Mouse (Mus musculus) 3T3-L1 (cell line): Measurements from ENCODE around the gene Pmel.
"Not testable (repeated sequence)": the region's sequence is repeated elsewhere in the genome, so short reads cannot be mapped to it uniquely, and the experiment has no call there.

ENCODE experiments used
- DNase-seq: peaks from one replicate; pipeline ENCODE4 v3.0.0-alpha.2; 2015; ENCODE audit warnings: low read depth, low spot score

Pmel gene

DNA sequence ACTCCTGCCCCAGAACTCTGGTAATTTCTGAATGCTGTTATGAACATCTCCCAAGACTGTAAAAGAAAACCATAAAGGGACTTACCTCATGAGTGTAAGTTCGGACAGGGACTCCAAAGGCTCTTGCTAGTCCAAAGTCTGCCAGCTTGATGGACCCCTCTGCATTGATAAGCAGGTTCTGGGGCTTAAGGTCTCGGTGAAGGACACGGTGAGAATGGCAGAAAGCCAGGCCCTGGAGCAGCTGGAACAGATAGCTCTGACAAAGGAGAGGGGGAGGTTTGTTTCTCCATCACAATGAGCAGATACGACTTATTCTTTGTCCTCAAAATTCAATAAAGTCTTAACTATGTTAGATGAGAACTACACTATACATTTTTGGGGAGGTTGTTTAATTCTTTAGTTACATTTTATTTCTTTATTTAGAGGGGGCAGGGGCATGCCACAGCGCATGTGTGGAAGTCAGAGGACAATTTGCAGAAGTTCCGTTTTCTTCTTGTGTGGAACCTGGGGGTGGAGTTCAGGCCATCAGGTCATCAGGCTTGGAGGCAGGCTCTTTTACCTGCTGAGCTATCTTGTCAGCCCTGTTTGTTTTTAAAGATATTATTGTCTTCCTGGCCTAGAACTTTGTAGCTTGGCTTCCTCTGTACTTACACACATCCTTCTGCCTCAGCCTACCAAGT lies 1.5 kb upstream of the Pmel start:
- no peak for DNase-seq

DNA sequence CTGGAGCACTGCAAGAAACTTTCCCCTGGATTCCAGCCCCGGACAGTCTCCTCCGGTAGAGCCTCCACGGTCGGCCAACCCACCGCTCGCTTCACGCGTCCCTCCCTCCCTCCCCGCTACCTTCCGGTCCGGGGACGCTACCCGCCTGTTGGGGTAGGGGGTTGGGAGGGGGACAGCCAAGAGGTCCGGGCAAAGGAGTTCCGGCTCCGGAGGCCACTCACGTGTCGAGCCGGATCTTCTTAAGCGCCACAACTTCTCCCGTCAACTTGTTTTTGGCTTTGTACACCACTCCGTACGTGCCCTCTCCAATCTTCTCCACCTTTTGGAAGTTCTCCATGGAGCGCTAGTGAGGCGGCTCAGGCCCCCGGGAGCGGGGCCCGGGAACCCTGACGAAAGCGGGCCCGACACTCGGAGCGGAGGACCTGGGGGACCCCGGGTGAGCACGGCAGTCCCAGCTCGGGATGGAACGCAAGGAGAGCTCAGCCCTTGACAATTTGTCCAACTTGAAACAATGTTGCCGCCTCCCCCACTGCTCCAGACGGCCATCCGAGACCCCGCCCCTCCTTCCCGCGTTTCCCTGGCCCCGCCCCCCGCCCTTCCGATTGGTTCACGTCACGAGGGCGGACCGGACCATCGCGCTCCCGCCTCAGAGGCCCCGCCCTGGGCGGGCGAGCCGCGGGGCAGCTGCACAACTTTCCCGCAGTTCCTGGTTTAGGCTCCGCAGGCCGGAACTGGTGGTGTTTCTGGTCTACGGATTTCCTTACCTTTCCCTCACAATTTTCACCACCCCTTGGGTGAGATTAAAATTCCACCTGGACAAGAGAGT lies 709 bp downstream of the Pmel start, which contains the start of gene Cdk2:
Gene Cdk2 (minus strand): TSS at position 541 of the 826 bp plus-strand sequence.
- DNase-seq = peak; percentile 84

DNA sequence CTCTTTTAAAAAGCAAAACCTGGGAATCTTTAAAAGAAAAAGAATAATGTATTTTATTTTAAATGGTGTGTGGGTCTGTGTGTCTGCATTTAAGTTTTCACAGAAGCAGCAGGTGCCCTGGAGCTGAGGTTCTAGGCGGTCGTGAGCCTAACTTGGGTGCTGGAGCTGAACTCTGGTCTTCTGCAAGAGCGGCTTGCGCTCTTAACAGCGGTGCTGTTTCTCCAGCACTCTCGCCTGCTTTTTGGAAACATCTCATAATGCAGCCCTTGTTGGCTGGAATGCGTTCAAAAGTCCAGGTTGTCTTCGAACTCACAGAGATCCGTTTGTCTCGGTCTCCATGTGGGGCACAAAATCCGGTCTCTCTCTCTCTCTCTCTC lies 1.3 kb downstream of the Pmel start:
- DNase-seq = no peak

DNA sequence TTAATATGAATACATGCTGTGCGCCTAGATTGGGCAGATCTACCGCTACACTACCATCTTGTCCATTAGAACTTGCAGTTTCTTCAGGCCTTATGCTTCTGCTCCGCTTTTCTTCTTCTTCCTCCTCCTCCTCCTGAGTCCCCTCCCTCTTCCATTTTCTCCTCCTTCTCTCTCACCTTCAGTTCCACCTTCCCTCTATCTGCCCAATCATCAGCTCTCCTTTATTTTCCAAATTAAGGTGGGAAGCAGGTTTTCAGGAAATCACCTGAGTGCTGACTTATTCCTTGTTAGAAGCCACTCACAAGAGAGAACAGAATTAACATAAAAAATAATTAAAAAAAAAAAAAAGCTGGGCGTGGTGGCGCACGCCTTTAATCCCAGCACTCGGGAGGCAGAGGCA lies 7.3 kb downstream of the Pmel start:
- DNase-seq = not testable (repeated sequence)

DNA sequence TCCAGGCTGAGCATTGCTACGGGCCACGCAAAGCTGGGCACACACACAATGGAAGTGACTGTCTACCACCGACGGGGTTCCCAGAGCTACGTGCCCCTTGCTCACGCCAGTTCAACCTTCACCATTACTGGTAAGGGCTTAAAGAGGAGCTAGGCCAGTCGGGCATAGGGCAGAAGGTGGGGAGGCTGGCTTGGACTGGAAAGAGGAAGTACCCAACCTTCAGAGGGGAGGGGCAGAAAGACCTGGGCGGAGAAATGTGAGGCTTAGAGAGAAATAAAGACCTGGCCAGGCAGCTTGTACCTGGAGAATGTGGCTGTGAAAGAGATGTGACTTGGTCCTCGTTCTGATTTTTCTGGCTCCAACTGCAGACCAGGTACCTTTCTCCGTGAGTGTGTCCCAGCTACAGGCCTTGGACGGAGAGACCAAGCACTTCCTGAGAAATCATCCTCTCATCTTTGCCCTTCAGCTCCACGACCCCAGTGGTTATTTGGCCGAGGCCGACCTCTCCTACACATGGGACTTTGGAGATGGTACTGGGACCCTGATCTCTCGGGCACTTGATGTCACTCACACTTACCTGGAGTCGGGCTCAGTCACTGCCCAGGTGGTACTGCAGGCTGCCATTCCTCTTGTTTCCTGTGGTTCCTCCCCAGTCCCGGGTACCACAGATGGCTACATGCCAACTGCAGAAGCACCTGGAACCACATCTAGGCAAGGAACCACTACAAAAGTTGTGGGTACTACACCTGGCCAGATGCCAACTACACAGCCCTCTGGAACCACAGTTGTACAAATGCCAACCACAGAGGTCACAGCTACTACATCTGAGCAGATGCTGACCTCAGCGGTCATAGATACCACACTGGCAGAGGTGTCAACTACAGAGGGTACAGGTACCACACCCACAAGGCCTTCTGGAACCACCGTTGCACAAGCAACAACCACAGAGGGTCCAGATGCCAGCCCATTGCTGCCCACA lies 11.9 kb downstream of the Pmel start:
- no peak for DNase-seq

DNA sequence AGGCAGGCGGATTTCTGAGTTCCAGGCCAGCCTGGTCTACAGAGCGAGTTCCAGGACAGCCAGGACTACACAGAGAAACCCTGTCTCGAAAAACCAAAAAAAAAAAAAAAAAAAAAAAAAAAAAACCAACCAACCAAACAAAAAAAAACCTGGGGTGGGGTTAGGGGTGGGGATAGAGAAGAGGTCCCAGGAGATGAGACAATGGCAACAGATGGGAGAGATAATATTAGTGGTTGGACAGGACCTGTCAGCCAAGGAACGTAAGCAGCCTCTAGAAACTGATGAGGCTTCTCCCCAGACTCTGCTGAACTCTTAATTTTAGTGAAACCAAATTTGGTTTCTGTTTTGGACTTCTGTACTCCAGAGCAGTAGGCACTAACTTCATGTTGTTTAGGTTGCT lies 21.5 kb downstream of the Pmel start:
- DNase-seq = not testable (repeated sequence)

DNA sequence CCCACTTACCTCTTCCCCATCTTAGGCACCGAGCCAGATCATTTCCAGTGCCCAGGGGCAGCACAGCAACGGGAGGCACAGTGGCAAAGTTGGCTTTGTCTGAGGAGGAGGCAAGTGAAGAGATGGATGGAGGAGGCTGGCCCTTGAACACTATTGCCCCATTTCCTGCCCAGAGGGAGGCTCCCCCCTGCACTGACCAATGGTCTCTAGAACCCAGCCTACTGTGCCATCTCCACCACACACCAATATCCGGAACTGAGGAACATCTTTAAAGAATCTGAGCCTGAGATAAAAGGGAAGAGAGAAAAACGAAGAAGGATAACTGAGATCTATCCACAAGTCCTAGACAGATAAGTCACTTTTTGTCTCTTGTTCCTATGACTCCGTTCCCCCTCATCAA lies 24.1 kb downstream of the Pmel start:
- DNase-seq = no peak

DNA sequence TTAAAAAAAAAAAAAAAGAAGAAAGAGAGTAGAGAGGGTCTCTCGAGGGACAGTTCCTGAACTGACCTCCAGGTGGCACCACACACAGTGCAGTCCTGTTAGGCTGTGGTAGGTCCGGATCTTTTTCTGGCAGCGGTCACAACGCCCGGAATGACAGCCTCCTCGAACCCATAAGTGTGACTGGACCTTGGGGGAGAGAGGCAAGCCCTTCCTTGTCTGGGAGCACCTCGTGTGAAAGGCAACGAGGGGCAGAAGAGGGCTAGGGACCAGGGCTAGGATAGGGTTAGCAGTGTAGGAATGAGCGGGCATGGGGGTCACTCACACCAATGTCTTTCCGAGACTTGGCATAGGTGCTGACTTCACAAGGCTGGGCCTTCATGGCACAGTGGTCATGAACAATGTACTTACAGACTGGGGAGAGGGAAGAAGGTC lies 27.0 kb downstream of the Pmel start:
- DNase-seq = peak; percentile 84

DNA sequence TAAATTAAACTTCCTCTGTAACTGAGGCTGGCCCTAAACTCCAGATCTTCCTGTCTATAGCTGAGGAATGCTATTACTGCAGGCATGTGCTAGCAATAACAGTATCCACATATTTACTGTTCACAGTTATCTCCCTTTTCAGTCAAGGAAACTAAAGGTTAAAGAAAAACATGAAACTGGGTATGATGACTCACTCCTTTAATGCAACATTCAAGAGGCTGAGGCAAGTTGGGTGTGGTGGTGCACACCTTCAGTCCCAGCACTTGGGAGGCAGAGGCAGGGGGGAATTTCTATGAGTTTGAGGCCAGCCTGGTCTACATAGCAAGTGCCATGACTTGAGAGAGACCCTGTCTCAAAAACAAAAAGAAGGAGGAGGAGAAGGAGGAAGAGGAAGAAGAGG lies 28.0 kb downstream of the Pmel start:
- DNase-seq = peak; percentile 43

DNA sequence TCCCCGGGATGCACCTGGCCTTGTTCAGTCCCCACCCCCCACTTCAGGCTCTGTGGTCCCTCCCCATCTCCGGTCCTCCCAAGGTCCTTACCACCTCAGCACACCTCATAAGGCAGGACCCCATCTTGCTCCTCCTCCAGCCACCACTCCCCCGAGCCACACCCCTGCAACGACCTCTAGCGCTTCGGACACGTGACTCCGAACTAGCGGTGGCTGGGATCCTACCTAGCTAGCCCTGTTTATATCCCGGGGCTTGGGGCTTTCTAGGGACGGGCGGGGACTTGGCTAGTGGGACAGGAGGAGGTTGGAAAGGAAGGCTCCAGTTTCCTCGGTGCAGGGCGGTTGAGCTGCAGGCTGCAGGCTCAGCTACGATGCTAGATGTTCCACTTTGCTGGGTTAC lies 33.4 kb downstream of the Pmel start:
- peak; percentile 15 for DNase-seq

DNA sequence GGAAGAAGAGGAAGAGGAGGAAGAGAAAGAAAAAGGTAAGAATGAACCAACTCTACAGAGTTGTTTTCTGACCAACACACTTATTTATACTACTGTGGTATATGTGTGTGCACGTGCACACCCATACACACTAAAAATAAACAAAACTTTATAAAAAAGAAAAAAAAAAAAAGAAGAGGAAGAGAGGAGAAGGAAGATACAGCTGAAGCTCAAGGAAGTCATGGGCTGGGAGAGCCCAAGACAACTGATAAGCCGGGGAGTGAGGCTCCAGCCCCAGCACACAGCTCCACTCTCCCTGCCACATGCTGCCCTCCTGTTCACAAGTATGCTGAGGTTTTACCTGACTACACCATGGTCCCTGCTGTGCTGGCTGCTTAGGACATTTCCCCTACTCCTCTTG lies 36.3 kb downstream of the Pmel start:
- no peak for DNase-seq

DNA sequence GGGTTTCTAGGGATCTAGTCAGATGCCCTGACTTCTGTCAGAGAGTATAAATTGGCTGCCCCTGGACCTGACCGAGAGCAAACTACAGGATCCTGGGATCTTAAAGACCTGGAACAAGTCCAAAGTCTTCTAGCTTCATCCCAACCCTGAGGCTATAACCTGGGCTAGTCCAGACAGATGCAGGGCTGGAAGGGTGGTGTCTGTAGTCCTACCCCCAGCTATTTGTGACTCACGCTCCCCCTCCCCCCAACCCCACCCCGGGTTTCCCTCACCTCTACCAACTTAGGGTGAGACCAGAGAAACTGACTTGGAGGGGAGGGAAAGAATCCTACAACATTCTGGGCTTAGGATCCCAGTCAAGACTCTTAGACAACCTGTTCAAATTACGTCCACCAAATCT lies 38.6 kb downstream of the Pmel start:
- DNase-seq = peak; percentile 34

DNA sequence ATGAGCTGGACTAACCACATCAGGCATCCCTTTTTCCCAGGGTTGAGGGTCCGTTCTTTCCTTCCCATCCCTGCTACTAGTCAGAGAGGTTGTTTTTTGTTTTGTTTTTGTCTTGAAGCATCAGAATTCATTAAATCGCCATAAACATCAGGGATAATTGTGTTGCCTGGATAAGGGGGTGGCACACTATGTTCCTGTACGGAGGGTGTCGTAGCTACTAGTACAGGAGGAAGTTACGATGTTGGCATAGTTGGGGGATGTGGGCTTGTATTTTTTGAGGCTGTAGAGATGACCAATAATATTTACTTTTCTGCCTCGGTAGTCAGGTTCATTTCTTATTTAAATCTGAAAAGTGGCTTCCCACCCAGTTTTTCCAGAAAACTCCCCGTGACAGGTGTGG lies 39.2 kb downstream of the Pmel start:
- DNase-seq = no peak

DNA sequence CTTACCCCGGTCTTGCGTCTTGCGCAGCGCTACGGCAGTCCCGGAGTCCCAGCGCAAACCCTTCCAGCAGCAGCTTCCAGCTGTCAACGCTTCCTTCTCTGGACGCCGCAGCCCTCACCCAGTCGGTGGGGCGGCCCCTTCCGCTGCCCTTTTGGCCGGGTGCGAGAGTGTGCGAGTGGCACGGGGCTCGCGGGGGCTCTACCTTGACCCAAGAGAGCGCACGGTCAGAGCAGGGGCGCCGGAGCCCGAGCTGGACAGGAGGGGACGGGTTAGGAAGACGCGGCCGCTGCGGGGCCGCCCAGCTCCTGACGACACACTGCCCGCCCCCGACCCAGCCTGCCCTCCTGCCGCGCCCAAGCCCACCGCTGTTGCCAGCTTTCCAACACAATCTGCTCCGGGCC lies 39.8 kb downstream of the Pmel start:
- no peak for DNase-seq

DNA sequence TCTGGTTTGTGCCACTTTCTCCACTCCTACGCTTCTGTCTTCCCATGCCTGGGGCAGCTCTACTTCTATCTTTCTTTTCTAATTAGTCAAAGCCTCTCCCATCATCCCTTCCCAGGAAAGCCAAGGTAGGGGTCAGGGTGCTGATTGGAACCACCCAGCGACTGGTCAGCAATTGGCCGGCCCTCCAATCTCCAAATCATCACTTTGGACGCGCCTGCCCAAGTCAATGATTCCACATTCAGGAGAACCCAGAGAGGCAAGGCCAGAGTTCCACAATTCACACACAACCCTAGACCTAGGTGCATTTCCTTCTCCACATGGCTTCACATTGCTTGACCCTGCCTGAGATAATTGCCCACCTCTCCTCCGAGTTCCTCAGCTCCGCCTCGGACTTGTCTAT lies 40.2 kb downstream of the Pmel start:
- no peak for DNase-seq

DNA sequence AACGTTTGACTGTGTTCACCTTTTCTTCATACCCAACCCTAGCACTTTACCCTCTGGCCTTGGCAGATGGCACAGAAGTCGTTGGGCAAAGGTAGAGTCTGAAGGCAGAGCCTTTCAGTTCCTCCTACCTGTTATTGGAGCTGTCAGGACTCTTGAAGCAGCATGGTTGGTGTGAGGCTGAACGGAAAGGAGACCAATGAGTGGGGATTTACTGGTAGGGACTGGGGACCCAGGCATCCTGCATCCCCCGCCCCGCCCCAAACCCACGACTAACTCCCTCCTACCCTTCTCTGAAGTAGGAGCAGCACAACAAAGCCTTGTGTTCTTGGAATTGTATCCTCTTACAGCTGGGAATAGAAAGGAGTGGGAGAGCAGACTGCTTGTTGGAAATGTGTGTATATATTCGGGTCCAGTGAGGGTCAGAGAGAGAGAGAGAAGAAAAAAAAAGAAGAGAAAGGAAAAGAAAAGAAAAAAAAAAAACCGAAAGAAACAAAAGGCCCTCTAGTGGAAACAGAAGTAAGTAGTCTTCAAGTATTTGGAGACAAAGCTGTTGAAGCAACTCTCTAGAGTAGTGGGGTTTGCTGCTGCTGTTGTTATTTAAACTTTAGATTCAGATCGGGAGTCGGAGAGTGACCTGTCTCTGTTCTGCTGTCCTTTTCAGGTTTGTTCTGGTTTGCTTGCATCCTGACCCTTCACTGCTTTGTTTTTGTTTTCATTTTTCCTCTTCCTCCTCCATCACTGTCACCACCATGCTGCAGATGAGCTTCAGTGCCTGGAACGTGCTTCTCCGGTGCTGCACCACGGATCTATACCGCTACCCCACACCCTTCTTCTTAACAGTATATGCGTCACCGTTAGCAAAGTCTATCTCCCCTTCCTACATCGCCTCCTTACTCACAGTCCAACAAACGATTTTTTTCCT lies 40.9 kb downstream of the Pmel start, which contains the start of gene Dgka:
Gene Dgka (minus strand): TSS at position 176 of the 922 bp plus-strand sequence.
- peak; percentile 56 for DNase-seq

DNA sequence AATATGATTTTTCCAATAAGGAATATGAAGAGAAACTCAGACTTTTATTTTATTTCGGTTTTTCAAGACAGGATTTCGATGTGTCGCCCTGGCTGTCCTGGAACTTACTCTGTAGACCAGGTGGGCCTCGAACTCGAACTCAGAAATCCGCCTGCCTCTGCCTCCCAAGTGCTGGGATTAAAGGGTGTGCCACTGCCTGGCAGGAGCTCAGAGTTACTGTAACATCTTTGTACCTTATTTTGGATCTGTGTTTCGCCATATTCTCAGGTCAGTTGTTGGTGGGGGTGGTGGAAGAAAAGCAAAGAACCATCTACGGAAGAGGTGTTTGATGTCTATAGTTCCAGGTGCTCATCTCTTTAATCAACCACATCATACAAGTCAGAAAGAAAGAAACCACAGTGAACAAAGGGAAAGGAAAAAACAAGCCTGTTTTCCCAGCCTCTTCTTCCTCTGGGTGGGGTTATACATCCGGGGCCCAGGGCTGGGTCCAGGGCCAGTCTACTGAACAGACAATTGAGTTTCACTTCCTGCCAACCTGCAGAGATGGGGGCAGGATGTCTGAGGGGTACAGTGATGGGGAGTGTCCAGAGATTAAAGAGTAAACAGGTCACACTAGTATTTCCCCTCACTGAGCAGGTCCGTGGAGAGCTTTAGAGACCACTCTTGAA lies 42.1 kb downstream of the Pmel start:
- no peak for DNase-seq

DNA sequence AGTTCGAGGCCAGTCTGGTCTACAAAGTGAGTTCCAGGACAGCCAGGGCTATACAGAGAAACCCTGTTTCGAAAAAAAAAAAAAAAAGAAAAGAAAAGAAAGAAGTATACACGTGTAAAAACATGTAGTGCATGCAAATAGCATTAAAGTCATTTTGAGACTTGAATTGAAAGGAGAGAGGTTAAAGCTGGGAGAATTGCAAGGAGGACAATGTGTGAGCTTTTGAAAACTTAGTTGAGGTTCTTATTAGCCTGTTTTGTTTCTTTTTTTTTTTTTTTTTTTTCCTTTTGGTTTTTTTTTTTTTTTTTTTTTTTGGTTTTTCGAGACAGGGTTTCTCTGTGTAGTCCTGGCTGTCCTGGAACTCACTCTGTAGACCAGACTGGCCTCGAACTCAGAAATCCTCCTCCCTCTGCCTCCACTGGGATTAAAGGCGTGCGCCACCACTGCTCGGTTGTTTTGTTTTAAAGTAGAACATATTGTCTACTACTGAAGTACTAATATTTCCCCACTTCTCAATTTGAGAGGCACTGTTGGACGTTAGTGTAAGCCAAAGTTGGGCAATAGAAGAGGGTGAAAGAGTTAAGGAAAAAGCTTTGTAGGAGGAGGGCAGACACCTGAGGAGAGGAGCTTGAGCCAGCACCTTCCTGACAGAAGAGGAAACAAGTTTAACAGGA lies 43.1 kb downstream of the Pmel start:
- no peak for DNase-seq

DNA sequence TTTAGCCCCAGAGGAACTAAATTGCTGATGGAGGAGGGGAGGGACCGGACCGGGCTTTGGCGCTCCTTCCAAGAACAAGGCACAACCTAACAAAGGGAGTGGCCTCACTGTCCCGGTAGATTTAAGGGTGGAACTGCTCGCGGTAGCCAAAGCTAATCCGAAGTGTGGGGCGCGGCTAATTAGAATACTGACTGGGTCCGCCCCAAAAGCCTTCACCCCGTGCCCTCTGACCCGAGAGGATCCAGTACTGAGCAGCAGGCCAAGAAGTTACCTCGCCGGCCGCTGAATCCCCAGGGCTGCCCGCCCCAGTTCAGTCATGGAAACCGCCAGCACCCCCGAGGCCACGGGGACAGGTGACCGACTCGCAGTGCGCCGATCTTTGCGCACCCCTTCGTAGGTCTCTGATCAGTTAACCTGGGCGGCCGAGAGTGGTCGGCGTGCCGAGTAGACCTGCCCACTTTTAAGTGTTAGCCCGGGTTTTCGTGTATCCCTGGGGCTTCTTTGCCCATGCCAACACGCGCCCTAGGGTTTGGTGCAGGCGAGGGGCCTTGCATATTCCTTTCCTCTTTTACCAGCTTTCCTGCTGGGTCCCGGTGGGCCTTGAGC lies 43.8 kb downstream of the Pmel start, which contains the start of gene Pym1:
Gene Pym1 (plus strand): TSS at position 244 of the 606 bp plus-strand sequence.
- DNase-seq = peak; percentile 83
